Mouse (Mus musculus): ENCODE measurements around the gene Exoc8.

The Exoc8 gene

GRCm38 (mm10) chr8:124897386-124898250 lies at the start of gene Exoc8, which contains the start of gene Sprtn:
TSS of gene Exoc8 (minus strand) at chr8:124897705.
TSS of gene Sprtn (plus strand) at chr8:124897886.
- Histone ChIP-seq H3K36me3 (ENCODE audit: control insufficient read depth, insufficient read depth, low read length, poor library complexity, severe bottlenecking) (peaks cover 6% of the 10 kb centered on the region), H3K27me3 (ENCODE audit: control insufficient read depth, insufficient read depth, low read length, poor library complexity, severe bottlenecking) (no peaks in the 10 kb centered on the region)
- peak; percentile 97 for DNase-seq (ENCODE audit: low read depth, low spot score)

DNA sequence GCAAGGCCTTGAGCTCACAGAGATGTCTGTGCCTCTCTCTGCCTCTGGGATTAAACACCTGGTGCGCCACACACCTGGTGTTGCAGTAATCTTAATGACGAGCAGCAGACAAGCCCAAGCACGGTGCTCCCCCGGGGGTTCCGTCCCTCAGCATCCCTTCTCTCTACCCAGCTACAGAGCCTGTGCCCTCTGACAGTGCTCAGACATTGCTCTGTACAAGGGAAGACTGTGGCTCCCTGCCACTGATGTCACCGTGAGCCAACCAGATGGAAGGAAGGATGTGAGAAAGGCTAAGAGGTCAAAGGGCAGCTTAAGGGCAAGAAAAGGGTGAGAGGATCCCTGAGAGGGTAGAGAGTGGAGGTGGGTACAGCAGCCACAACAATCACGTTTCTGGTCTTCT lies 46.9 kb upstream of the Exoc8 start:
- H3K36me3 ChIP-seq (ENCODE audit: control insufficient read depth, insufficient read depth, low read length, poor library complexity, severe bottlenecking), result 0 out of 2 replicates have a peak, but pooled peaks cover 4% of the 10 kb centered on the region
- no peak for DNase-seq (ENCODE audit: low read depth, low spot score)

GRCm38 (mm10) chr8:124943801-124944200 lies 46.3 kb upstream of the Exoc8 start:
- Histone ChIP-seq H3K27me3 (ENCODE audit: control insufficient read depth, insufficient read depth, low read length, poor library complexity, severe bottlenecking) (no peaks in the 10 kb centered on the region), H3K36me3 (ENCODE audit: control insufficient read depth, insufficient read depth, low read length, poor library complexity, severe bottlenecking) (0 out of 2 replicates have a peak, but pooled peaks cover 4% of the 10 kb centered on the region)
- no peak for DNase-seq (ENCODE audit: low read depth, low spot score)

More for the DNA sequence above, 46.9 kb upstream of the Exoc8 start:
- no peaks in the 10 kb centered on the region for H3K27me3 ChIP-seq (ENCODE audit: control insufficient read depth, insufficient read depth, low read length, poor library complexity, severe bottlenecking)

DNA sequence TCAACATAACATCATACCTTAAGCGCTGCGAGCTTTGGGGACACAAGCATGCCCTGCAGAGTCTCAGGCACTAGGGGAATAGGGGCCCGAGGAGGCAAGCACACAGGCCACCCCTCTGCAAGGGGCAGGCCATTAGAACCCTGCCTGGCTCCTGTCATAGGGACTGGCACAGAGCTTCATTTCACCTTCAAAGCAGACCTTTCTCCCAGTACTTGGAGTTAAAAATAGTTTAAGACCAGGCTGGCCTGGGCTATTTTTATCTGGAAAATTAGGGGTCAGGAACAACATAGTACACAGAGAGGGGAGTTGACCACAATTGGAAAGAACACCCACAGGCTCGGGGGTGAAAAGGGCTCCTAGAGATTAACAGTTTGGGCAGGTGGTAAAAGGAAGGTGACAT lies 39.8 kb upstream of the Exoc8 start:
- H3K36me3 ChIP-seq (ENCODE audit: control insufficient read depth, insufficient read depth, low read length, poor library complexity, severe bottlenecking), result 0 out of 2 replicates have a peak, but pooled peaks cover 4% of the 10 kb centered on the region
- no peaks in the 10 kb centered on the region for H3K27me3 ChIP-seq (ENCODE audit: control insufficient read depth, insufficient read depth, low read length, poor library complexity, severe bottlenecking)
- no peak for DNase-seq (ENCODE audit: low read depth, low spot score)

DNA sequence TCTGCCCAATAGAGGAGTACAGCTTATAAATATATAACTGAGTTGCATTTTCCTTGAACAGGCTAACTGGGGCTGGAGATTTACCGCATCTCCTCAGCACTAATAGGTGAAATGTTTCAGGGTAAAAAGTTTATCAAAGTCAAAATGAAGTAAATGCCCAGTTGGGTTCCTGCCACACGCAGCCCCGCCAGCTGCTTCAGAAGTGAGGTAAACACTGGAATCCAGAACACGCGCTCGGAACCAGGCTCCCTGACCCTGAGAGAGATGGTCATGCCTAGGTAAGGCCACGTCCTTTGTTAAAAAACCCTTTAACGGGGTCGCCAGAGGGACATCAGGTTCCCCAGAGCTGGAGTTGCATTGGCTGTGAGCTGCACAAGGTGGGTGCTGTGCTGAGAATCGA lies 39.2 kb upstream of the Exoc8 start:
- no peaks in the 10 kb centered on the region for H3K27me3 ChIP-seq (ENCODE audit: control insufficient read depth, insufficient read depth, low read length, poor library complexity, severe bottlenecking)
- 0 out of 2 replicates have a peak, but pooled peaks cover 4% of the 10 kb centered on the region for H3K36me3 ChIP-seq (ENCODE audit: control insufficient read depth, insufficient read depth, low read length, poor library complexity, severe bottlenecking)
- DNase-seq (ENCODE audit: low read depth, low spot score), result no peak

DNA sequence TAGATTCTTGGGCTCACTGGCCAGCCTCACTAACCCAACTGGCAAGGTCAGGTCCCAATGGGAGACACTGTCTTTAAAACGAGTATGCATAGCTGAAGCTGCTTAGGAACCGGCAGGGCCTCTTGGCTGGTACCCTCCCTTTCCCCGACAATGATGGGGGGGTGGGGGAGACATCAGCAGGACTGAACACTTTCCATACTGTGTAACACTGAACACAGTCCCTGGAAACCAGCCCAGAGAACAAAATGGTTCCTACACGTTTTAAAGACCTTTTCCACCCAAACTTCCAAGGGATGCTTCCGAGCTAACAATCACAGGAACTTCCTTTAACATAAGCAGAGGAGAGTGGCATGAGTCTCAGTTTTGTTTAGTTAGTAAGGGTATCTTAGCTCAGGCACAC lies 37.6 kb upstream of the Exoc8 start:
- no peaks in the 10 kb centered on the region for H3K36me3 ChIP-seq (ENCODE audit: control insufficient read depth, insufficient read depth, low read length, poor library complexity, severe bottlenecking)
- no peaks in the 10 kb centered on the region for H3K27me3 ChIP-seq (ENCODE audit: control insufficient read depth, insufficient read depth, low read length, poor library complexity, severe bottlenecking)
- no peak for DNase-seq (ENCODE audit: low read depth, low spot score)

DNA sequence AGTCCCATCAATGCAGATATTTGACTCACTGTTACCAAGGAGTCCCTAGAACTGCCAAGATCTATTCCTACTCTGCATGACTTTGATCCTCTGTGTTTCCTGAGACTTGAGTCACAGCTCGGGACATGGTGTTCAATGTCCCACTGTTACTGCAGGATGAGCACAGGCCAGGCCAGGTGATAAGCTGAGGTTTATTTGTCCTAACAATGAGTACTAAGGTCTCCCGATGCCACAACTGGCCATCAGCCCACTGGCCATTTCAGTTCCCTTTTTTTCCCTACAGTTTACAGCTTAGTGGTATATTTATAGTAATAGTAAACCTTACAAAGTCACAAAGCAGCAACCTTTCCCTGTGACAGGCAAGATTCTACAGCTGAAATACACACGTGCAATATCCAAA lies 34.9 kb upstream of the Exoc8 start:
- no peaks in the 10 kb centered on the region for H3K27me3 ChIP-seq (ENCODE audit: control insufficient read depth, insufficient read depth, low read length, poor library complexity, severe bottlenecking)
- no peaks in the 10 kb centered on the region for H3K36me3 ChIP-seq (ENCODE audit: control insufficient read depth, insufficient read depth, low read length, poor library complexity, severe bottlenecking)
- no peak for DNase-seq (ENCODE audit: low read depth, low spot score)

GRCm38 (mm10) chr8:124930649-124931048 lies 33.1 kb upstream of the Exoc8 start:
- H3K27me3 ChIP-seq (ENCODE audit: control insufficient read depth, insufficient read depth, low read length, poor library complexity, severe bottlenecking), result no peaks in the 10 kb centered on the region
- no peaks in the 10 kb centered on the region for H3K36me3 ChIP-seq (ENCODE audit: control insufficient read depth, insufficient read depth, low read length, poor library complexity, severe bottlenecking)
- DNase-seq (ENCODE audit: low read depth, low spot score), result peak; percentile 32

GRCm38 (mm10) chr8:124930086-124930485 lies 32.6 kb upstream of the Exoc8 start:
- H3K36me3 ChIP-seq (ENCODE audit: control insufficient read depth, insufficient read depth, low read length, poor library complexity, severe bottlenecking), result no peaks in the 10 kb centered on the region
- no peaks in the 10 kb centered on the region for H3K27me3 ChIP-seq (ENCODE audit: control insufficient read depth, insufficient read depth, low read length, poor library complexity, severe bottlenecking)
- no peak for DNase-seq (ENCODE audit: low read depth, low spot score)

- no peak for DNase-seq (ENCODE audit: low read depth, low spot score)
- Histone ChIP-seq H3K36me3 (ENCODE audit: control insufficient read depth, insufficient read depth, low read length, poor library complexity, severe bottlenecking) (no peaks in the 10 kb centered on the region), H3K27me3 (ENCODE audit: control insufficient read depth, insufficient read depth, low read length, poor library complexity, severe bottlenecking) (no peaks in the 10 kb centered on the region)
Measured at GRCm38 (mm10) chr8:124929006-124929405, 31.5 kb upstream of the Exoc8 start.

- DNase-seq (ENCODE audit: low read depth, low spot score), result no peak
- Histone ChIP-seq H3K36me3 (ENCODE audit: control insufficient read depth, insufficient read depth, low read length, poor library complexity, severe bottlenecking) (no peaks in the 10 kb centered on the region), H3K27me3 (ENCODE audit: control insufficient read depth, insufficient read depth, low read length, poor library complexity, severe bottlenecking) (no peaks in the 10 kb centered on the region)
Measured at GRCm38 (mm10) chr8:124926351-124926771, 28.9 kb upstream of the Exoc8 start.

GRCm38 (mm10) chr8:124925544-124926266 lies 28.2 kb upstream of the Exoc8 start:
- DNase-seq (ENCODE audit: low read depth, low spot score), result peak; percentile 49
- Histone ChIP-seq H3K36me3 (ENCODE audit: control insufficient read depth, insufficient read depth, low read length, poor library complexity, severe bottlenecking) (no peaks in the 10 kb centered on the region), H3K27me3 (ENCODE audit: control insufficient read depth, insufficient read depth, low read length, poor library complexity, severe bottlenecking) (no peaks in the 10 kb centered on the region)

GRCm38 (mm10) chr8:124923971-124924652 lies 26.6 kb upstream of the Exoc8 start:
- peak; percentile 30 for DNase-seq (ENCODE audit: low read depth, low spot score)
- H3K36me3 ChIP-seq (ENCODE audit: control insufficient read depth, insufficient read depth, low read length, poor library complexity, severe bottlenecking), result no peaks in the 10 kb centered on the region

DNA sequence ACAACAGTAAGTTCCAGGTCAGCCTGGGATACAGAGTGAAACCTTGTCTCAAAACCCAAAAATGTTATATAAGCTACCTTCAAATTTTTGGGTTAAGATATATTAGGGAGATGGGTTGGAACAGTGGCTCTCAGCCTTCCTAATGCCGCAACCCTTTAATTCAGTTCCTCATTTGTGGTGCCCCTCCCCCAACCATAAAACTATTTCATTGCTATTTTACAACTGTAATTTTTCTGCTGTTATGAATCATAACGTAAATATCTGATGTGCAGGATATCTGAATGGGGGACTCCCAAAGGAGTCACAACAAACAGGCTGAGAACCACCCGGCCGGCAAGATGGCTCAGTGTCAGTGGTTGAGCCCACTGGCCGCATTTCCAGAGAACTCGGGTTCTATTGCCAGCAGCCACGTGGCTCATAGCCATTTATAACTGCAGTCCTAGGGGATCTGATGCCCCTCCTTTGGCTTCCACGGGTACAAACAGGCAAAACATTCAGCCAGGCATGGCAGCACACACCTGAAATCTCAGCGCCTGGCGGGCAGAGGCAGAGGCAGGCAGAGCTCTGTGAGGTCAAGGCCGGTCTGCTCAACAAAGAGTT lies 25.1 kb upstream of the Exoc8 start:
- Histone ChIP-seq H3K27me3 (ENCODE audit: control insufficient read depth, insufficient read depth, low read length, poor library complexity, severe bottlenecking) (no peaks in the 10 kb centered on the region), H3K36me3 (ENCODE audit: control insufficient read depth, insufficient read depth, low read length, poor library complexity, severe bottlenecking) (no peaks in the 10 kb centered on the region)
- DNase-seq (ENCODE audit: low read depth, low spot score), result peak; percentile 42

More at GRCm38 (mm10) chr8:124923971-124924652, 26.6 kb upstream of the Exoc8 start:
- no peaks in the 10 kb centered on the region for H3K27me3 ChIP-seq (ENCODE audit: control insufficient read depth, insufficient read depth, low read length, poor library complexity, severe bottlenecking)

All from splenic B cell, adult 2 months (primary cell).